Mouse (Mus musculus) cortical plate, adult 2 months (tissue): ENCODE measurements around the gene Oas1g. TPM values are rescaled to one million over a fixed set of nuclear protein-coding genes. Genes with fewer than 3 reads are reported as not detected.
"Not testable (repeated sequence)": the region's sequence is repeated elsewhere in the genome, so short reads cannot be mapped to it uniquely, and the experiment has no call there.

ENCODE experiments used
- H3K27ac ChIP-seq: fragments of 200-500 bp; 2 replicates; pipeline ENCODE4 v1.5.1; 2012; ENCODE audit warnings: low read length, control low read depth, inconsistent platforms; ENCODE audit not compliant: insufficient read depth
- H3K4me1 ChIP-seq: fragments of 200-500 bp; 2 replicates; pipeline ENCODE4 v1.6.1; 2011; ENCODE audit warnings: low read length; ENCODE audit not compliant: control insufficient read depth, insufficient read depth
- H3K4me3 ChIP-seq: fragments of 200-500 bp; 2 replicates; pipeline ENCODE4 v1.5.1; 2011; ENCODE audit warnings: mild to moderate bottlenecking, low read length, control low read depth; ENCODE audit not compliant: insufficient read depth
- CTCF ChIP-seq: fragments of 200-500 bp; IDR thresholded peaks from 2 replicates; pipeline ENCODE4 v1.5.1; 2011; ENCODE audit warnings: mild to moderate bottlenecking, control low read depth, low read length; ENCODE audit not compliant: insufficient read depth; ENCODE audit errors: extremely low read depth
- POLR2A ChIP-seq: fragments of 200-500 bp; IDR thresholded peaks from 2 replicates; pipeline ENCODE4 v1.6.1; 2011; ENCODE audit warnings: mild to moderate bottlenecking, low read length, control low read depth; ENCODE audit not compliant: insufficient read depth; ENCODE audit errors: extremely low read depth
- polyA plus RNA-seq: library from polyadenylated mRNA; depleted of rRNA; stranded (reverse); fragments of >200 nt; gene quantifications from 2 replicates; pipeline ENCODE4 v1.2.3, GENCODE M21; 2012

The Oas1g gene
- polyA plus RNA-seq, 1 experiment: 0.46 TPM

- no peaks in the 10 kb centered on the region for H3K4me1 ChIP-seq
- H3K4me3 ChIP-seq: no peak overlapping the region
- no peak overlapping the region for H3K27ac ChIP-seq
- TF ChIP-seq POLR2A: no peak
- no peak for TF ChIP-seq CTCF
Measured at GRCm38 (mm10) chr5:120890026-120890425, 2.6 kb upstream of the Oas1g start.

- not testable (repeated sequence) for H3K4me1 ChIP-seq
Measured at GRCm38 (mm10) chr5:120888294-120888815, 942 bp upstream of the Oas1g start.

GRCm38 (mm10) chr5:120887831-120888230 lies 418 bp upstream of the Oas1g start:
- Histone ChIP-seq H3K4me1 (no peaks in the 10 kb centered on the region), H3K27ac (no peak overlapping the region), H3K4me3 (no peak overlapping the region)
- TF ChIP-seq CTCF (no peak), POLR2A (no peak)

More at GRCm38 (mm10) chr5:120888294-120888815, 942 bp upstream of the Oas1g start:
- H3K27ac ChIP-seq, H3K4me3 ChIP-seq: not testable (repeated sequence)

GRCm38 (mm10) chr5:120881681-120882080 lies 5.7 kb downstream of the Oas1g start:
- H3K27ac ChIP-seq, H3K4me3 ChIP-seq, H3K4me1 ChIP-seq: not testable (repeated sequence)

GRCm38 (mm10) chr5:120878803-120879202 lies 8.6 kb downstream of the Oas1g start:
- H3K27ac ChIP-seq, H3K4me3 ChIP-seq, H3K4me1 ChIP-seq: not testable (repeated sequence)

- not testable (repeated sequence) for H3K27ac ChIP-seq, H3K4me1 ChIP-seq, H3K4me3 ChIP-seq
Measured at GRCm38 (mm10) chr5:120877407-120877806, 10.0 kb downstream of the Oas1g start.

- H3K4me3 ChIP-seq, H3K4me1 ChIP-seq, H3K27ac ChIP-seq: not testable (repeated sequence)
Measured at GRCm38 (mm10) chr5:120876839-120877238, 10.6 kb downstream of the Oas1g start.

GRCm38 (mm10) chr5:120871469-120871868 lies 15.9 kb downstream of the Oas1g start:
- Histone ChIP-seq H3K4me3 (no peak overlapping the region), H3K27ac (no peak overlapping the region), H3K4me1 (peaks cover 3% of the 10 kb centered on the region; the same call in 1 of the 2 replicates)
- TF ChIP-seq CTCF: no peak
- TF ChIP-seq POLR2A: no peak

- H3K4me3 ChIP-seq: no peak overlapping the region
- peaks cover 3% of the 10 kb centered on the region; the same call in 1 of the 2 replicates for H3K4me1 ChIP-seq
- no peak for TF ChIP-seq CTCF
- TF ChIP-seq POLR2A: no peak
- no peak overlapping the region for H3K27ac ChIP-seq
Measured at GRCm38 (mm10) chr5:120870782-120871181, 16.6 kb downstream of the Oas1g start.

- no peak overlapping the region for H3K27ac ChIP-seq
- TF ChIP-seq POLR2A (no peak), CTCF (no peak)
- no peak overlapping the region for H3K4me3 ChIP-seq
- peaks cover 3% of the 10 kb centered on the region; the same call in 1 of the 2 replicates for H3K4me1 ChIP-seq
Measured at GRCm38 (mm10) chr5:120870081-120870480, 17.3 kb downstream of the Oas1g start.

- Histone ChIP-seq H3K27ac (no peak overlapping the region), H3K4me3 (no peak overlapping the region), H3K4me1 (peaks cover 3% of the 10 kb centered on the region; the same call in 1 of the 2 replicates)
- TF ChIP-seq CTCF (no peak), POLR2A (no peak)
Measured at GRCm38 (mm10) chr5:120869436-120870015, 17.9 kb downstream of the Oas1g start.
